Mouse (Mus musculus): Measurements from ENCODE around the gene Prl7b1.

The Prl7b1 gene

DNA sequence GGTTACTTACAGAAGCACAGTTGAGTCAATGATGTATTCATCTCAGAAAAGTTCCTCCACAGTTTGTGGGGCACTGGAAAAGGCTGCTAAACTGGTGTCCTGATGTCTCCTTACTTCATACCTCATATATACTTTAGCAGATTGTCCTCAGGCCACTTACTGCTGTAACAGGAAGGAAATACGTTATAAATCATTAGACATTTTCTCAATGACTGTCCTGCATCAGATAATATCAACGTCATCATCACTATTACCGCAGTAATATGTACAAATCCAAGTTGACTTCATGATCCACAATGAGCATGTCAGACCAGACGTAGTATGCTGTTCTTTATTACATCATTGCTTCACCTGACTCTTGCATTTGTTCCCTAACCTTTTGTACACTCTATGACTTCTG is at the start of gene Prl7b1:
Gene Prl7b1, minus strand, starts transcription at position 101 of the 400 bp plus-strand sequence.
- no peak for DNase-seq

DNA sequence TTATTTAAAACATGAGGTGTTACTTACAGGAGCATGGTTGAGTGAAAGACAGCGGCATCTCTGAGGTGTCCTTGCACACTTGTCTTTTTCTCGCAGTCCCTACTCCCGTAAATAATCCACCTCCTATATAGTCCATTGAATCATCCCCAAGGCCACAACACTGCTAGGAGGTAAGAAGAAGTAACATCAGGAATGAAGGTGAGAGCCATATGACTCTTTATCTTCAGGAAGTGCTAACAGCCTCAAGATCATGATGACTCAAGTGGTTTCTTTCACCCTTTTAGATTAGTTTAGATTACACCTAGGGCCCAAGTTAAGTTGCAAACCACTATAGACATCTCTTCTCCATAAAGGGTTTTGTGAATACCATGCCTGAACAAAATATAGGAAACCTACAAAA is 32.0 kb upstream of the Prl7b1 start, which contains the start of gene Prl7a1:
Gene Prl7a1, minus strand, starts transcription at position 101 of the 400 bp plus-strand sequence.
- no peak for DNase-seq

DNA sequence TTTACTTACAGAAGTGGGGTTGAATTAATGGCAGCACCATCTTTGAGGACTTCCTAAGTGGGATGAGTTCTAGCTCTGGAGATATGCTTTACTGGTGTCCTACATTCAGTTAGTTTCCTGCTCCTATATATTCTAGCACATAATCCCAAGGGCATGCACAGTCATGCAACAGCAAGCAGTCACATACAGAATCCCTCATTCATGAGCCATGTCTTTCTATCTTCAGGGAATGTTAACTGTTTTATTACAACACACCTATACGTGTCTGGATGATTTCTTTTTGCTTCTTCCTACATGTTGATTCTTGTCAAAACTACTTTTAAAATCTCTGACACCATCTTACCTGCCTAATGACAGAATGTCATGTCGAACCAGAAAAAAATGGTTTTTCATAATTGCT is 28.3 kb downstream of the Prl7b1 start, which contains the start of gene Prl8a1:
Gene Prl8a1, minus strand, starts transcription at position 101 of the 400 bp plus-strand sequence.
- no peak for DNase-seq

DNA sequence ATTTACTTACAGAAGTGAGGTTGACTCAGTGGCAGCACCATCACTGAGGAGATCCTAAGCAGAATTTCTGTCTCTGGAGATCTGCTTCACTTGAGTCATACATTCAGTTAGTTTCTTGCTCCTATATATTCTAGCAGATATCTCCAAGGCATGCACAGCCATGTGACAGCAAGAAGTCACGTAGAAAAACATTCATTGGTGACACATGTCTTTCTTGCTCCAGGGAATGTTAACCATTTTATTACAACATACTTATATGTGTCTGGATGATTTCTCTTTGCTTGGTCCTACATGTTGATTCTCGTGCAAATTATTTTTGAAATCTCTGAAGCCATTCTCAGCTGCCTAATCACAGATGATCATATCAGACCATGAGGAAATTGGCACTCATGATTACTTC is 45.9 kb downstream of the Prl7b1 start, which contains the start of gene Prl8a9:
Gene Prl8a9, minus strand, starts transcription at position 101 of the 400 bp plus-strand sequence.
- DNase-seq, result no peak

DNA sequence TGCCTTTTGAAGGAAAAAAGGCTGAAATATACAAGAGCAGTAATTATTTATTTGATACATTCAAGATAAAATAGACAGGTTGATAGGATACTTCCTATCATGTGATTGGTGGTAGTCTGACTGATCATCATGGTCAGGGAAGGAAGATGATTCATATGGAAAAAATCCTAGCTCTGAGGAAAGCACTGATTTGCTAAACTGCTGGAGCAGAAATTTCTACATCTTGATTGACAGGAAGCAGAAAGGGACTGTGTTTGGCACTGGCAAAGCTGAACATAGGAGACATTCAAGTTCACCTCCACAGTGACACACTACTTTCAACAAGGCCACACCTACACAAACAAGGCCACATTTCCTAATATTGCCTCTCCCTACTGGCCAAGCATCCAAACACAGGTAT is 57.0 kb downstream of the Prl7b1 start:
- no peak for DNase-seq

Data from kidney, postnatal 36 days (tissue).